Mouse (Mus musculus) forebrain, embryonic 10.5 days (tissue): ENCODE results near the gene Arhgap21. TPM values are rescaled to one million over a fixed set of nuclear protein-coding genes. Genes with fewer than 3 reads are reported as not detected.

ENCODE experiments used
- DNase-seq: peaks from one replicate; pipeline ENCODE4 v3.0.0-alpha.2; 2017; ENCODE audit warnings: low spot score; ENCODE audit errors: extremely low spot score
- H3K27ac ChIP-seq: fragments of 300-500 bp; sonication (generic); 2 replicates; pipeline ENCODE4 v1.5.1; 2016; ENCODE audit warnings: mild to moderate bottlenecking
- H3K27me3 ChIP-seq: fragments of 300-500 bp; sonication (generic); 2 replicates; pipeline ENCODE4 v1.6.1; 2016; ENCODE audit warnings: mild to moderate bottlenecking; ENCODE audit not compliant: poor library complexity, severe bottlenecking
- H3K36me3 ChIP-seq: fragments of 300-500 bp; sonication (generic); replicated peaks from 2 replicates; pipeline ENCODE4 v1.6.1; 2016; ENCODE audit warnings: mild to moderate bottlenecking, moderate library complexity
- H3K4me1 ChIP-seq: fragments of 300-500 bp; sonication (generic); 2 replicates; pipeline ENCODE4 v1.6.1; 2016
- H3K4me3 ChIP-seq: fragments of 300-500 bp; sonication (generic); 2 replicates; pipeline ENCODE4 v1.5.1; 2016; ENCODE audit warnings: mild to moderate bottlenecking, moderate library complexity
- H3K9me3 ChIP-seq: fragments of 300-500 bp; sonication (generic); 2 replicates; pipeline ENCODE4 v1.6.1; 2016; ENCODE audit warnings: mild to moderate bottlenecking, moderate library complexity
- WGBS: fragments of 180-500 bp; shearing (Covaris S2); methylation state at CpG from one replicate; pipeline ENCODE4 v1.1.7; 2016; 5-methylcytosine and 5-hydroxymethylcytosine counted together
- polyA plus RNA-seq: library from polyadenylated mRNA; unstranded; fragments of >200 nt; fragmentation: Nextera tagmentation; extraction: Ambion mirVana; gene quantifications from 2 replicates; pipeline ENCODE4 v1.2.1, GENCODE M21; 2016

Gene Arhgap21
- polyA plus RNA-seq, 1 experiment from 2014 or later, result 27.9 TPM

DNA sequence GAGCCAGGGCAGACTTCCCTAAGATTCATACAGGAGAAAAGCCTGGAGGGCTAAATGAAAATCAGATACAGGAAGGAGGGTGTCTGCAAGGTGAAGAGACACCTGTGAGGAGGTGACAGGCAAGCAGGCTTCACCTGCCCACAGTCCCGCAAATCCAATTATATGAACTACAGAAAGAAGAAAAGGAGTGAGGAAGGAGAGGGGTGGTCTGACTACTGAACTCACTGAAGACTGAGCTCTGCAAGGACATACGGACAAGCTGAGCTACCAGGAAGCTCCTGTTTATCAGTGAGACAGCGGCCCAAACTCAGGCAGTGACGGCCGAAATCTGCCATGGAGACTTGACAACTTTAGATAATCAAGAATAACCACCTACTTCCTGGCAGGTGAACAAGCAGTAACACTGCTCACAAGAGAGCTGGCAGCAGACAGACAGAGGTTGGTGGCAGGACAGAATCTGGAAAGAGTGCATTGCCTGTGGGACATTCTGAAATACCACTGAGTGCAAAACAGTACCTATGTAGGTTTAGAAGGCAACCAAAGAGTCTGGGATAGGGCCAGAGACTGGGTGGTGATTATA is 5.4 kb downstream of the Arhgap21 start:
- no peak for DNase-seq
- peaks cover 3% of the 10 kb centered on the region for H3K36me3 ChIP-seq
- no peaks in the 10 kb centered on the region for H3K27me3 ChIP-seq
- H3K27ac ChIP-seq, result no peak overlapping the region
- H3K4me3 ChIP-seq, result no peak overlapping the region
- 86% methylated on average over 5 of the region's 5 CpGs for WGBS
- H3K9me3 ChIP-seq, result no peaks in the 10 kb centered on the region
- H3K4me1 ChIP-seq, result peaks cover 79% of the 10 kb centered on the region

DNA sequence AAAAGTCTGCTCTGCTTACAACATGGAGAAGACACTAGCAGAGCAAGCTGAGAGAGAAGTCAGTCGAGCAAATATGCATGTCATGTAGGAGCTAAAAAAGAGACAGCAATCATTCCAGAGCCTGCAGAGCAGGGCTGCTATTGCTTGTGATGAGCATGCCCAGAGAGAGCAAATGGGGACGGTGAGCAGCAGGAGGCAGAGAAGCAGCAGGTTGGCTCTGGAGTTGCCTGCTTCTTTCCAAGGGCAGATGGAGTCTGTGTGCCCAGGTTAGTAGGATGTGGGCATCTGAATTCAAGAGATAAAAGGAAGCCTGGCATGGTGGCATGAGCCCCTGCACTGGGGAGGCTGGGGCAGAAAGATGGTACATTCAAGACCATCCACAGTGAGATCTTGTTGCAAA is 6.4 kb downstream of the Arhgap21 start:
- Histone ChIP-seq H3K4me3 (no peak overlapping the region), H3K9me3 (no peaks in the 10 kb centered on the region), H3K36me3 (peaks cover 7% of the 10 kb centered on the region), H3K27me3 (no peaks in the 10 kb centered on the region), H3K4me1 (peaks cover 79% of the 10 kb centered on the region), H3K27ac (peak overlapping the region; percentile 35; the same call in 1 of the 2 replicates)
- no peak for DNase-seq
- WGBS, result 52% methylated on average over 2 of the region's 2 CpGs

DNA sequence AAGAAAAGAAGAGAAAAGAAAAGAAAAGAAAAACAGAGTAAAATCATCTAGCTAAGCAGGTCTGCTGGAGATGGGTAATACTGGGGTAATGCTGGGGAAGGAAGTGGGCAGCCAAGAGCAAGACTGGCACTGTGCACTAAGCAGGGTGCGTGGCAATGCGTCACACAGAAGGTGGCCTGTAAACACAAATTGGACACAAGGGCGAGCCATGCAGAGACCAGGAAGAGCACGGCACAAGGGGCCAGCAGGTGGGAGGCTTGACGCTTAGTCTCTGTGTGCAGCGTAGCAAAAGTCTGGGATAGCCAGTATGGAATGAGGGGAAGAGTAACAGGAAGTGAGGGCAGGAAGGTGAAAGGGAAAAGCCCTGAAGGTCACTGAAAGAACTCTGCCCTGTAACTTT is 6.9 kb downstream of the Arhgap21 start:
- Histone ChIP-seq H3K4me1 (peaks cover 74% of the 10 kb centered on the region), H3K4me3 (no peak overlapping the region), H3K36me3 (peaks cover 7% of the 10 kb centered on the region), H3K9me3 (no peaks in the 10 kb centered on the region), H3K27ac (peak overlapping the region; percentile 22; the same call in 1 of the 2 replicates), H3K27me3 (no peaks in the 10 kb centered on the region)
- WGBS, result 49% methylated on average over 6 of the region's 6 CpGs
- DNase-seq, result no peak

DNA sequence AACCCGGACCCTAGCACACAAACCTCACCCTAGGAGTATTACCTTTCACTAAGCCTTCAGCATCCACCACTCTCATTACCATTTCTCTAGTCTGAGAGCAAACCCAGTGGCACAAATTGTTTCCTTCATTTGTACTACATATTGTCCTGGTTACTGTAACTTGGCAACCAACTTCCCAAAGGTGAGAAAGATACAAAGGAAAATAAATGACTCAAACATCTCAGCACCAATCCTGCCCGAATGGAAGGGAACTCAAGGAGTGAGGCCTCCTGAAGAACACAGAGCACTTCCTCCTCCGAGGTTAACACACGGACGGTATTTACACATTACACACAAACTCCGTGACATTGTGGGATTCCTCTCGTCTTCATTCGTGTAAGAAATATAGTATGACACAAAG is 7.4 kb downstream of the Arhgap21 start:
- H3K27ac ChIP-seq, result no peak overlapping the region
- H3K27me3 ChIP-seq, result no peaks in the 10 kb centered on the region
- H3K4me1 ChIP-seq, result peaks cover 73% of the 10 kb centered on the region
- H3K4me3 ChIP-seq, result no peak overlapping the region
- no peak for DNase-seq
- peaks cover 7% of the 10 kb centered on the region for H3K36me3 ChIP-seq
- no peaks in the 10 kb centered on the region for H3K9me3 ChIP-seq
- 79% methylated on average over 8 of the region's 8 CpGs for WGBS

DNA sequence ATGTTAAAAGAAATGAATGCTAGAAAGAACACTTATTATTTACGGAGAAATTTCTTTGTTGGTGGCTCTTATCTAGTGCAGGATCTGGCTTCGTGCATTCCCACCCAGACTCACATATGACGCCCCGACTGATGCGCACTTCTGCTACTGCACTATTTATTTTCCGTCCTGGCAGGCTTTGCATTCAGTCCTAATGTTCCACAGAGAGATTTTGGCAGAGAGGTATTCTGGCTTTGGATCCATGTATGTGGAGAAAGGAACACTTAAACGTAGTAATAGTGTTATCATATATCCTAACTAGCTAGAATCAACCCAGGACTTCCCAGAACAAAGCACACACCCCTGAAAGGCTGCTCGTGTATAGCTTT is 8.0 kb downstream of the Arhgap21 start:
- Histone ChIP-seq H3K4me1 (peaks cover 73% of the 10 kb centered on the region), H3K9me3 (no peaks in the 10 kb centered on the region), H3K36me3 (peaks cover 7% of the 10 kb centered on the region), H3K4me3 (no peak overlapping the region), H3K27me3 (no peaks in the 10 kb centered on the region), H3K27ac (no peak overlapping the region; the same call in 1 of the 2 replicates)
- DNase-seq, result no peak
- WGBS, result 90% methylated on average over 8 of the region's 8 CpGs

DNA sequence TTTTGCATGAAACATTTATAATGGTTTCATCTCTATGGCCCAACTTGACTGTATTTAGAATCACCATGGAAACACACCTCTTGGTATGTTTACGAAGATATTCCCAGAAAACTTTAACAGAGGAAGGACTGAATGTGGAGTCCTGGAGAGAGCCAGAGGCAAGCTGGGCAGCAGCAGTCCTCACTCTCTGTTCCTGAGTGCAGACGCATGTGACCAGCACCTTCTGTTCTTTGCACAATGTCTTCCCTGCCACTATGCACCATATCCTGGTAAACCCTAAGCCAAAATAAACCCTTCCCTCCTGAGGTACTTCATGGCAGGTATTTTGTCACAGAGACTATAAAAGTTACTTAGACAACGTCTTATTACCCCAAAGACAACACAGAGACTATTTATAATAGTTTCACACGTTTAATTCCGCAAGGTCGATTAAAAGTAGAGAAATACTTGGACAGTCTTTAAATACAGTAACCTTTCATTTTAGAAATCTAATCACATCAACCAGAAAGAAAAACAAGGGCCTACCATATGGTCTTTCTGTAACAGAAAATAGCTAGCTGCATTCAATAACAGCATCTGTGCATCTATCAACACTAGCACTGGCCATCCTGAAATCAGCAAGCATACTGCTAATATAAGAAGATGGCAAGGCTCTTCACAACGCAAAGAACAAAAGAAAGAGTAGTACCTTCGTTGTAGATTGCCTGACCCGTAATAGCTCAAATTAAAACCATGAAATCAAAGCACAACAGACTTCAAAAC is 8.6 kb downstream of the Arhgap21 start:
- H3K27ac ChIP-seq, result peak overlapping the region; percentile 15; the same call in 1 of the 2 replicates
- no peaks in the 10 kb centered on the region for H3K27me3 ChIP-seq
- H3K9me3 ChIP-seq, result no peaks in the 10 kb centered on the region
- peaks cover 7% of the 10 kb centered on the region for H3K36me3 ChIP-seq
- no peak for DNase-seq
- H3K4me3 ChIP-seq, result no peak overlapping the region
- WGBS, result 88% methylated on average over 9 of the region's 9 CpGs
- H3K4me1 ChIP-seq, result peaks cover 73% of the 10 kb centered on the region

DNA sequence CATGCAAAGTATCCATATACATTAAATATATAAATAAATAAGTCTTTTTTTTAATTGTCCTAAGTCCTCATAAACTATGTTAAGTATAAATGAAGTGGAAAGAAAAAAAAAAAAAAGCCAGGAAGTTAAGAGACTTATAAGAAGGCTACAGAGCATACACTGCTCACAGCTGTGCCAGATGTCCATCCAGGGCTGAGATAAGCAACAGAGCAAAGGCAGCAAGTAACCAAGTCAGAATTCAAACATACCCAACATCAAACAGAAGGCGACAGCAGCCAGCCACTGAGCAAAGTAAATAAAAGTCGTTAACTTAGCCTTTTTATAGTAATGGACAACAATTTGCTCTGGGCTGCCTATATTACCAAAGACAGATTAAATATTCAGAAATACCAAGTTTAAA is 9.6 kb downstream of the Arhgap21 start:
- no peak for DNase-seq
- Histone ChIP-seq H3K4me1 (peaks cover 65% of the 10 kb centered on the region), H3K4me3 (no peak overlapping the region), H3K9me3 (no peaks in the 10 kb centered on the region), H3K36me3 (peaks cover 7% of the 10 kb centered on the region), H3K27ac (no peak overlapping the region), H3K27me3 (no peaks in the 10 kb centered on the region)
- 79% methylated on average over 2 of the region's 2 CpGs for WGBS

DNA sequence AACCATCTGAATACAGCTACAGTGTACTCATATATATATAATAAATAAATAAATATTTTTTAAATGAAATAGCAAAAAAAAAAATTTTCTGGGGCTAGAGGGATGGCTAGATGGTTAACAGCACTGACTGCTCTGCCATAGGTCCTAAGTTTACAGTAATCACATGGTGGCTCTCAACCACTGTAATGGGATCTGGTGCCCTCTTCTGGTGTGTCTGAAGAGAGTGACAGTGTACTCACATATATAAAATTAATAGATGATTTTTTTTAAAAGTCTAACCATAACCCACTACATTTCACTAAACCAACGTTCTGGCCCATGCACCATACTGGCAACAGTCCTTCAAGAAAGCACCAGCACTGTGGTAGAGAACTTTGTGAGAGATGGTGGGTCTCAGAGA is 10.7 kb downstream of the Arhgap21 start:
- Histone ChIP-seq H3K27ac (no peak overlapping the region), H3K4me1 (peaks cover 55% of the 10 kb centered on the region), H3K4me3 (no peak overlapping the region), H3K9me3 (no peaks in the 10 kb centered on the region), H3K27me3 (no peaks in the 10 kb centered on the region), H3K36me3 (peaks cover 7% of the 10 kb centered on the region)
- WGBS, result 79% methylated on average over 1 of the region's 1 CpGs
- DNase-seq, result no peak

DNA sequence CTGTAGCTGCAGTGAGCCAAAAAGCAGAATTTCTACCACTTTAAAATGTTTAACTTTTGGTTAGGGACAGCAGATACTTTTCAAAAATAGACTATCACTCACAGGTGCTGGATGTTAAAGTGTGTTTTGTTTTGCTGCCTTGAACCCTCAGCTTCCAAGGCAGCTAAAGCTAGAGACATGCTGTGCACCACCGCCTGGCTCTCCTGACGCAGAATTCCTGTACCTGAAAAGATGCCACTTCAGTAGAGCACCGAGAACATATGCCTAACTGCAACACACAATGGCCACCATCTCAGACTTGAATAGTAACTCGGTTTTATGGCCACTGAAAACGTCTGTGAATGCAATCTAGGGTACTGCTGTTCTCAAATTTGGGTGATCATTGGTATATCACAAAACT is 12.0 kb downstream of the Arhgap21 start:
- Histone ChIP-seq H3K9me3 (no peaks in the 10 kb centered on the region), H3K27me3 (no peaks in the 10 kb centered on the region), H3K4me3 (no peak overlapping the region), H3K27ac (no peak overlapping the region), H3K4me1 (peaks cover 42% of the 10 kb centered on the region), H3K36me3 (peaks cover 4% of the 10 kb centered on the region)
- no peak for DNase-seq
- WGBS, result 84% methylated on average over 5 of the region's 5 CpGs

DNA sequence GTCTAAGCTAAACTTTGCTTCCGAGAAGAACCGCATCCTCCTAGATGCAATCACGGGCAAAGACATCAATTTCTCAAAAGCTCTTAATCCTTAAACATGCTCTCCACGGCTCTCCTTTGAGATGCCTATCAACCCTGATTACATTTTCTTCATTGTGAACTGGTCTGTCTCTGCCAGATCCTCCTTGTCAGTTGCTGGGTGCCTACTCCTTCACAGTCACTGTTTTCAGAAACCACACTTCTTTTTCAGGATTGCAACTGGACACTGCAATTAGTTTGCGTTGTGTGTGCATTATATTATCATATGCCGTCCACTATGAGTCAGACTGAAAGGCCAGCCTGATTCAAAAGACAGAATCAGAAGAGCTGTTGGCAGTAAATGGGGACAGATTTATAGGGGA is 12.7 kb downstream of the Arhgap21 start:
- Histone ChIP-seq H3K9me3 (no peaks in the 10 kb centered on the region), H3K27me3 (no peaks in the 10 kb centered on the region), H3K4me1 (peaks cover 35% of the 10 kb centered on the region), H3K27ac (no peak overlapping the region), H3K36me3 (peaks cover 4% of the 10 kb centered on the region), H3K4me3 (no peak overlapping the region)
- WGBS, result 68% methylated on average over 6 of the region's 6 CpGs
- DNase-seq, result no peak

DNA sequence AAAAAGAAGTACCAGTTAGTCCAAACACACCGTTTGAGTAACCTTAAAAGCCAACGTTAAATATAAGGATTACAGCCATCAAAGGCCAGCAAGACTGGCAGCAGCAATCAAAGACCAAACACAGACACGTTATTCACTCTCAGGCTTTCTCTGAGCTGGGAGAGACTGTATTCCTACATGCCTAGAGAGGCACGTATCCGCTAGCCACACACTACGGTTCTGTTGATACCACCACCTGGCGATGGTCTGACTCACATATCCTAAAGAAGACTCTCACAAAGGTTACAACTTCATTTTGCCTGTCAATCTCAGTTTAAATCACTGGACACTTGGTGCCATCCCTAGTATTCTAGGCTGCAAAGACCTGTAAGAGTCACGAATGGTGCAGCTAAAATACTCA is 13.3 kb downstream of the Arhgap21 start:
- Histone ChIP-seq H3K4me1 (peaks cover 30% of the 10 kb centered on the region), H3K36me3 (peaks cover 4% of the 10 kb centered on the region), H3K27me3 (no peaks in the 10 kb centered on the region), H3K9me3 (no peaks in the 10 kb centered on the region), H3K27ac (no peak overlapping the region), H3K4me3 (no peak overlapping the region)
- WGBS, result 87% methylated on average over 8 of the region's 8 CpGs
- DNase-seq, result no peak

DNA sequence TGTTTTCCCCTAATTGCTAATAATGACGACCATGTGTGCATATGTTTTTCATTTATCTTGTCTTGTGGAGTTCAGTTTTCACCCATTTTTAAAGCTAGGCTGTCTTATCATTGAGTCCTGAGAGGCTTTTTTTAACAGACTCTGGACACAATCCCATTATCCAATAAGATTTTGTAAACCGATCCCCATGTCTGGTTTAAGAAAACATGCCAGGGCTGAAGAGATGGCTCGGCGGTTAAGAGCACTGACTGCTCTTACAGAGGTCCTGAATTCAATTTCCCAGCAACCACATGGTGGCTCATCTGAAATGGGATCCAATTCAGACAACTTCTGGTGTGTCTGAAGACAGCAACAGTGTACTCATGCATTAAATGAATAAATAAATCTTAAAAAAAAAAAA is 16.0 kb downstream of the Arhgap21 start:
- Histone ChIP-seq H3K27me3 (no peaks in the 10 kb centered on the region), H3K4me3 (no peak overlapping the region), H3K36me3 (no peaks in the 10 kb centered on the region), H3K4me1 (peaks cover 22% of the 10 kb centered on the region), H3K27ac (no peak overlapping the region), H3K9me3 (no peaks in the 10 kb centered on the region)
- WGBS, result 68% methylated on average over 4 of the region's 4 CpGs
- no peak for DNase-seq

DNA sequence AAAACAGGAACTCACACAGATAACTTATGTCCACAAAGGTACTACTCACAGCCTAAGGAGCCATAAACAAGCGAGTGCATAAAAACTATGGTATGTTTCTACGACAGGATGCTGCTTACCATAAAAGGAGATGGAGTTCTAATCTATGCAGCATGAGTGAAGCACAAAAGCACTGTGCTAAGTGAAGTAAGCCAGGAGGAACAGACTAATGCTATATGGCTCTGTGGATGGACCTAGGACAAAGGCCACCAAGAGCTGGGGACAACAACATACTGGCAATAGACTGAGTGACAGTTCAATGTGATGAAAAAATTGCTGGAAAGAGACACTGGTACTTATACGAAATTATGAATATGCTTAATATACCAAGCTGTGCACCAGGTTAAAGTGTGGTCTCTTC is 19.5 kb downstream of the Arhgap21 start:
- no peak overlapping the region for H3K4me3 ChIP-seq
- peaks cover 20% of the 10 kb centered on the region for H3K4me1 ChIP-seq
- WGBS, result 91% methylated on average over 3 of the region's 3 CpGs
- peaks cover 17% of the 10 kb centered on the region for H3K36me3 ChIP-seq
- DNase-seq, result no peak
- H3K27ac ChIP-seq, result no peak overlapping the region
- no peaks in the 10 kb centered on the region for H3K27me3 ChIP-seq
- no peaks in the 10 kb centered on the region for H3K9me3 ChIP-seq
